Comparison of ENCODE assay signal across 8 mouse cellular contexts in genomic region chr2:18694611-18694950, GRCm38 (mm10). TPM values are rescaled to one million over a fixed set of nuclear protein-coding genes. Genes with fewer than 3 reads are reported as not detected.
A peak's percentile ranks its signal among the peaks of the same experiment; 100 is the strongest.
DNase-seq lines count a peak whose midpoint lies in the region; ATAC-seq and TF ChIP-seq lines count a peak whose summit lies in the region.

No protein-coding gene starts in this region.

- POLR2A ChIA-PET in Patski (lab: Charles Lee) = no interaction called here

- H3K27ac ChIP-seq in heart, embryonic 16.5 days (ENCODE audit: low read length) = peak overlapping the region; percentile 86
- H3K27ac ChIP-seq in hindbrain, embryonic 10.5 days = peak overlapping the region; percentile 93
- H3K27ac ChIP-seq in midbrain, embryonic 10.5 days (replicated peaks) = peak overlapping the region; percentile 90

- no peak for DNase-seq in heart, postnatal 14 days
- DNase-seq in Patski (ENCODE audit: low read depth, low spot score) = no peak
- peak; percentile 80 for DNase-seq in hindbrain, embryonic 10.5 days (ENCODE audit: low spot score)
- no peak for DNase-seq in midbrain, embryonic 10.5 days (ENCODE audit: low spot score)
- DNase-seq in MN1 (ENCODE audit: low spot score) = no peak
- no peak for DNase-seq in urinary bladder, postnatal 4 days (ENCODE audit: low spot score in 2 of 2)

- peak overlapping the region; percentile 97 for H3K4me2 ChIP-seq in heart, embryonic 16.5 days (ENCODE audit: low read depth, low read length)

- no peaks in the 10 kb centered on the region for H3K9me3 ChIP-seq in heart, embryonic 16.5 days (replicated peaks; ENCODE audit: control insufficient read depth, low read length)
- H3K9me3 ChIP-seq in hindbrain, embryonic 10.5 days = 0 out of 2 replicates have a peak, but pooled peaks cover 3% of the 10 kb centered on the region
- no peaks in the 10 kb centered on the region for H3K9me3 ChIP-seq in midbrain, embryonic 10.5 days (replicated peaks)

- peaks cover 47% of the 10 kb centered on the region for H3K27me3 ChIP-seq in heart, embryonic 16.5 days (ENCODE audit: control insufficient read depth, insufficient read depth, low read length)
- peaks cover 4% of the 10 kb centered on the region for H3K27me3 ChIP-seq in Patski
- H3K27me3 ChIP-seq in hindbrain, embryonic 10.5 days (ENCODE audit: insufficient read depth, poor library complexity, severe bottlenecking) = peaks cover 92% of the 10 kb centered on the region
- H3K27me3 ChIP-seq in midbrain, embryonic 10.5 days (ENCODE audit: low read depth, poor library complexity, severe bottlenecking) = peaks cover 95% of the 10 kb centered on the region

- ATAC-seq in heart, embryonic 16.5 days (replicated peaks; ENCODE audit: extremely low read depth, insufficient read depth, low FRiP score) = peak; percentile 28; the same call in 1 of the 2 replicates
- ATAC-seq in Patski = peak; percentile 52
- no peak for ATAC-seq in granulocyte monocyte progenitor cell, adult 5-6 weeks (replicated peaks; ENCODE audit: poor library complexity, severe bottlenecking)

- intact Hi-C loops in heart, postnatal 14 days (cut with DNase I) = loop anchor here (2.0 to 5.0 kb wide), 4 partner anchors 72 to 303 kb away; partner anchors contain the start of genes 4930426L09Rik, Dnajc1 and Pip4k2a

- CTCF ChIA-PET in Patski (lab: Charles Lee) = no interaction called here

- peaks cover 16% of the 10 kb centered on the region for H3K4me1 ChIP-seq in heart, embryonic 16.5 days (ENCODE audit: control insufficient read depth, insufficient read depth, low read length)
- H3K4me1 ChIP-seq in hindbrain, embryonic 10.5 days (replicated peaks) = peaks cover 37% of the 10 kb centered on the region
- peaks cover 39% of the 10 kb centered on the region for H3K4me1 ChIP-seq in midbrain, embryonic 10.5 days

- no peaks in the 10 kb centered on the region for H3K36me3 ChIP-seq in heart, embryonic 16.5 days (ENCODE audit: control insufficient read depth, insufficient read depth)
- H3K36me3 ChIP-seq in hindbrain, embryonic 10.5 days = no peaks in the 10 kb centered on the region
- no peaks in the 10 kb centered on the region for H3K36me3 ChIP-seq in midbrain, embryonic 10.5 days

- in situ Hi-C loops in Patski (cut with MboI; ENCODE audit: low pct_unique_long_range_greater_than_20kb) = no loop called here

- WGBS in heart, embryonic 16.5 days = under 1% methylated on average over 20 of the region's 20 CpGs
- 0% methylated on average over 20 of the region's 20 CpGs for WGBS in hindbrain, embryonic 10.5 days
- 1% methylated on average over 20 of the region's 20 CpGs for WGBS in midbrain, embryonic 10.5 days

- peak overlapping the region; percentile 79 for H3K4me3 ChIP-seq in heart, embryonic 16.5 days (ENCODE audit: low read length)
- H3K4me3 ChIP-seq in hindbrain, embryonic 10.5 days = peak overlapping the region; percentile 75
- H3K4me3 ChIP-seq in midbrain, embryonic 10.5 days = peak overlapping the region; percentile 66

- no peak for TF ChIP-seq CTCF in Patski (IDR thresholded peaks at IDR 0.05)

- H3K9ac ChIP-seq in heart, embryonic 16.5 days (ENCODE audit: low read length) = peak overlapping the region; percentile 95

RNA-seq across cellular contexts. Expression of gene Spag6, which starts 0.7 kb away (rescaled TPM):
- polyA plus RNA-seq in heart, embryonic 16.5 days (2015; fragmentation: Nextera tagmentation; extraction: Ambion mirVana) = 0.26 TPM in 1 of 2 replicates, not detected in the other
- total RNA-seq in heart, postnatal 14 days (2021) = not detected
- 1.7 TPM for polyA plus RNA-seq in Patski (2021)
- 0.46 and 0.59 TPM in 2 replicates for polyA plus RNA-seq in hindbrain, embryonic 10.5 days (2016; fragmentation: Nextera tagmentation; extraction: Ambion mirVana)
- 0.10 and 0.51 TPM in 2 replicates for polyA plus RNA-seq in midbrain, embryonic 10.5 days (2016; fragmentation: Nextera tagmentation; extraction: Ambion mirVana)
- not detected in 2 replicates for total RNA-seq in granulocyte monocyte progenitor cell, adult 5-6 weeks (2014; fragmentation: Nextera tagmentation)
- total RNA-seq in granulocyte monocyte progenitor cell, adult 5-6 weeks (2017) = not detected in 2 replicates

RNA-seq across cellular contexts. Expression of gene Bmi1, which starts 17.8 kb away (rescaled TPM):
- 13.8 and 15.8 TPM in 2 replicates for polyA plus RNA-seq in heart, embryonic 16.5 days (2015; fragmentation: Nextera tagmentation; extraction: Ambion mirVana)
- 10 to 100 TPM; 55.6 to 65.1 TPM for total RNA-seq in heart, postnatal 14 days (2021)
- 108 TPM for polyA plus RNA-seq in Patski (2021)
- polyA plus RNA-seq in hindbrain, embryonic 10.5 days (2016; fragmentation: Nextera tagmentation; extraction: Ambion mirVana) = 25.1 and 26.8 TPM in 2 replicates
- polyA plus RNA-seq in midbrain, embryonic 10.5 days (2016; fragmentation: Nextera tagmentation; extraction: Ambion mirVana) = 25.5 and 26.6 TPM in 2 replicates
- total RNA-seq in granulocyte monocyte progenitor cell, adult 5-6 weeks (2014; fragmentation: Nextera tagmentation) = 31.9 and 32.1 TPM in 2 replicates
- 26.6 and 41.9 TPM in 2 replicates for total RNA-seq in granulocyte monocyte progenitor cell, adult 5-6 weeks (2017)

RNA-seq across cellular contexts. Expression of gene Commd3, which starts 22.4 kb away (rescaled TPM):
- 194 and 201 TPM in 2 replicates for polyA plus RNA-seq in heart, embryonic 16.5 days (2015; fragmentation: Nextera tagmentation; extraction: Ambion mirVana)
- 100 to 1,000 TPM; 111 to 118 TPM for total RNA-seq in heart, postnatal 14 days (2021)
- polyA plus RNA-seq in Patski (2021) = 195 TPM
- polyA plus RNA-seq in hindbrain, embryonic 10.5 days (2016; fragmentation: Nextera tagmentation; extraction: Ambion mirVana) = 86.0 and 122 TPM in 2 replicates
- 82.0 and 101 TPM in 2 replicates for polyA plus RNA-seq in midbrain, embryonic 10.5 days (2016; fragmentation: Nextera tagmentation; extraction: Ambion mirVana)
- 107 and 136 TPM in 2 replicates for total RNA-seq in granulocyte monocyte progenitor cell, adult 5-6 weeks (2014; fragmentation: Nextera tagmentation)
- 205 and 217 TPM in 2 replicates for total RNA-seq in granulocyte monocyte progenitor cell, adult 5-6 weeks (2017)
